Mouse (Mus musculus): ENCODE measurements around the gene Ranbp3.
"Not testable (repeated sequence)": the region's sequence is repeated elsewhere in the genome, so short reads cannot be mapped to it uniquely, and the experiment has no call there.

The Ranbp3 gene

DNA sequence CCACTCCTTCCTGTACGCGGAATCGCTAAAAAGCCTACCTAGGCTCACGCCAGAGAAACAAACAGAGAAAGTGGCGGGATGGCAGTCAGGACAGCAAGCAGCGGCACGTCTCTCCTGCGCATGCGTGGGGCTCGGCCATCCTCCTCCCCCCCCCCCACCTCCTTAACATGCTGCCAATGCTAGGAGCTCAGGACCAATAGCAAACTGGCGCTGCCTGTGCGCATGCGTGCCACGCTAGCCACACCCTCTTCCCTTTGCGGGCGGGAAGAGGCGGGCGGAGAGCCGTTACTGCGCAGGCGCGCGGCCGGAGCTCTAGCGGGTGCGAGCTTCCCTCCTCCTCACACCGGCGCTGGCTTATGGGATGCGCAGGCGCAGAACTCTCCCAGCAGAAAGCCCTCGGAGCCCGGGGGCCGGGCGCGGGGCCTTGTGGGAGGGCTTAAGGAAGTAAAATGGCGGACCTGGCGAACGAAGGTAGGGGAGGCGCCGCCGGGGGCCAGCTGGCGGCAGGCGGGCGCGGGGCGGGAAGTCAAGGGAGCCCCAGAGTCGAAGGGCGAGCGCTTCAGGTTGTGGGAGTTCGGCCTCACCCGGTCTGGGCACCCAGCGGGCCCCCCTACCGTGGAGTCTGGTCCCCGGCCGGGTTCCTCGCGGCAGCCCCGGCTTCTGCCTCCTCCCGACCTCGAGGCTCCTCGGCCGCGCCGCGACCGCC, at the start of gene Ranbp3:
Gene Ranbp3 (plus strand): TSS at position 354 of the 706 bp plus-strand sequence.
- DNase-seq (ENCODE audit: low spot score in 2 of 2): peak; percentile 98 to 99

DNA sequence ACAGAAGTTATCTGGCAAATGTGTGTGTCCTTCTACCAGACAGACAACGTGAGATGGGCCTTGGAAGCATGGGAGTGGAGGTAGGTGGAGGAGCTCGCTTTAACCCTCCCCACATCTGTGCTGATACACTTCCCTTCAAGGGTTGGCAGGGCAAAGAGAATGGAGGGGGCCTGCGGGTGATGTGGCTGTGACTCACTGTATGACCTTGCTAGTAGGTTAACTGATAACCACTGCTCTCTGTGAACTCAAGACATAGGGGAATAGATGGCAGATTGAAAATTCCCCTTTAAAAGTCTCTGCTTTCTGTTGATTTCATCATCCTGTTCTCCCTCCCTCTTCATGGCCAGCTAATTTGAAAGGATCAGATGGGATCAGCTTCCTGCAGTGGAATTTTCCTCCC, 47.6 kb upstream of the Ranbp3 start:
- no peak for DNase-seq (ENCODE audit: low spot score in 2 of 2)

DNA sequence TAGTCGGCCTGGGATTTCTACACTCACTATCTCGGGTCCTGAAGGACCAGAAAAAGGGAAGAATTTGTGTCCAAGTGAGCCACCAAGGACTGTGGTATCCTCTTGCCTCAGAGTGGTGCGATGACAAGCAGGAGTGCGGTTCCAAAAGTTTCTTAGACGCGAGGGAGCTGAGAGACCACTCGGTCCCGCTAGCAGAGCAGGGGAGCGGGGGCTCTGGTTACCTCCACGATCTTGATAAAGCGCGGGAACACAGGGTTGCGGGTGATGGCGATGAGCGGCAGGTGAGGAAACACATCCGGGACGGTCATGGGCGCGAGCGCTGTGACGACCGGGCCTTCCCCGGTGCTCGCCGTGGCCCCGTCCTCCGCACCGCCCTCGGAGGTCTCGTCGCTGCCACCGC, 46.8 kb upstream of the Ranbp3 start:
- no peak for DNase-seq (ENCODE audit: low spot score in 2 of 2)

DNA sequence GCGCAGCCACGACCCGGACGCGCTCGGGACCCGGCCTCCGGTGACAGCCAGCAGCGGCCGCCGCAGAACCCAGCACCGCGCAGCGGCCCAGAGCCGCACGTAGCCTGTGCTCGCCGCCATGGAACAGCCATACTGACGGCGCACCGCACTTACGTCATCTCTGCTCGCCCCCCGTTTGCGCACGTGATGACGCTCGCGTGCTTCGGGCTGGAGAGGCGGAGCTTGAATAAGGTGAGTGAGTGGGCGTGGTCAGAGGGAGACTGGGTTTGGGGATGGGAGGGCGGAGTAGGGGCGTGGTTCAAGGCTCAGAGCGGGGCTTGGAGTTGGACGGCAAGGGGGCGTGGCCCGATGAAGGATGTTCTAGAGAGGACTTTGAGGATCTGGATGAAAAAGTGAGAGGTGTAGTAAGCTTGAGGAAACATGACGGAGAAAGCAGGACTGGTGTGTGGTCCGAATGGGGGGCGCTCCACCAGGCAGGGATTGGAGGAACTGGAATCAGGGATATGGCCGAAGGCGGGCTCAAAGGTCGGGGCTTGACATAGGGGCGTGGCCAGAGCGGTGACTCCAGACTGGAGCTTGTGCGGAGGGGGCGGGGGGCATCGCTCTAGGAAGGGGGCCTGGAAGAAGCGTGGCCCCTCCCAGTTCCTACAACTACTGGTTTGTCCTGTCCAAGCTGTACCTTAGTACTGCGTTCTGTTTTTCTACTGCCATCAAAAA, 46.2 kb upstream of the Ranbp3 start, which contains the start of gene Lonp1:
Gene Lonp1 (minus strand): TSS at position 134 of the 717 bp plus-strand sequence.
- DNase-seq (ENCODE audit: low spot score in 2 of 2): peak; percentile 92 to 95

DNA sequence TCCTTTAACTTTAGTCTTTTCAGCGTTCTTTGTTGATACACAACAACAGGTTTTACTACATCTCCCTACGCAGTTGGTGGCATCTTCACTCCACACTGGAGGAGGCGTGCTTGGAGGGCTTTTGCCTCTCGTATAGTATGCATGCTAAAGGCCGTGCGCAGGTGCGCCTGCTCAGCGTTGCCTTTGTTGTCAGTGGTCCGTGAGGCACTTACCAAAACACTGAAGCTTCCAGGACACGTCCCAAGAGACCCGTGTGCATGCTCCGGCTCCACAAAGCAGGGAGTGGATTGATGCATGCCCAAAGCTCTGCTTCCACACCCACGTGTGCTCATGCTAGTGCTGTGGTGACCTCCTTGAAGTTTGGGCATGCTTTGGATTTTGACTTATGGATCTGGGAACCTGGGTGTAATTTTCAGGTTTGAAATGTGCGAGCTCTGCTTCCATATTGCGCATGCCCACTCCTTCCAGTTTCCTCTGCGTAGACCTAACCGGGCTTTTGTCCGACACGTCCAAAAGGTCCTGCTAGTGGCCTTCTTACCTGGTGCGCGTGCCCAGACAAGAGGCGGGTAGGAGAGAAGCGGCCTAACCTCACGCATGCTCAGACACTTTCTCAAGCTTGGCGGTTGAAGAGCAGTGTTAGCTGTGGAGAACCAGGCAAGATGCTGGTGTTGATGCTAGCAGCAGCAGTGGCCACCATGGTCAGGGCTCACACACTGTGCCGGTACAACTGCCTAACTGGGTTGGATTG, 45.4 kb upstream of the Ranbp3 start, which contains the start of gene Catsperd:
Gene Catsperd (plus strand): TSS at position 614 of the 748 bp plus-strand sequence.
- DNase-seq (ENCODE audit: low spot score in 2 of 2): peak in 1 of 2 experiments; percentile 7

DNA sequence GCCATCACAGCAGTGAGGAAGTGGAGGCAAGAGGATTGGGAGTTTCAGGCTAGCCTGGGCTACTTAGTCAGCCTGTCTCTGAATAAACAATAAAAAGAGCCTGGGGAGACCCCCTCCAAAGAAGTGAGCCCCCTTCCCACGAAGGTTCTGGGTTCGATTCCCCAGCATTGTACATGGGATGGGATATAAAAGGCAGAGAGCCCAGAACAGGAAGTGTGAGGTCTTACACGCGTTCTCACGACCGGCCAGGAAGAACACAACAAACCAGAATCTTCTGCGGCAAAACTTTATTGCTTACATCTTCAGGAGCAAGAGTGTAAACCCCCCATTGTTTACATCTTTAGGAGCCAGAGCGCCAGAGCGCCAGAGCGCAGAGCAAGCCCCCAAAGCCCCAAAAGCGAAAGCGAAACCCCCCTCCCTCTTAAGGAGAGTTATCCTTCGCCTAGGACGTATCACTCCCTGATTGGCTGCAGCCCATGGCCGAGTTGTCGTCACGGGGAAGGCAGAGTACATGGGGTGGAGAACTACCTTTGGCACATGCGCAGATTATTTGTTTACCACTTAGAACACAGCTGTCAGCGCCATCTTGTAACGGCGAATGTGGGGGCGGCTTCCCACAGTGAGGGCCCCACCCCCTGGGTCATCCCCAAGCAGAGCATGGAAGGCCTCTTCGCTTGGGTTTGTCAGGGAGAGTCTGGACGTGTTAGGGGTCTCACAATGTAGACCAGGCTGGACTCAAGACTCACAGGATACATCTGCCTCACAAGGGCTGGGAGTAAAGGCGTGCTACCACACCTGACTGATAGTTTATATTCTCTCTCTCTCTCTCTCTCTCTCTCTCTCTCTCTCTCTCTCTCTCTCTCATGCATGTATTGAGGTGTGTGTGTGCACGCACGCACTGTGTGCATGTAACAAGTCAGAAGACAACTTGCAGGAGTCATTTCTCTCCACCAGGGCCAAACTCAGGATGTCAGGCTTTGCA, 43.0 kb upstream of the Ranbp3 start:
- DNase-seq (ENCODE audit: low spot score in 2 of 2): not testable (repeated sequence)

DNA sequence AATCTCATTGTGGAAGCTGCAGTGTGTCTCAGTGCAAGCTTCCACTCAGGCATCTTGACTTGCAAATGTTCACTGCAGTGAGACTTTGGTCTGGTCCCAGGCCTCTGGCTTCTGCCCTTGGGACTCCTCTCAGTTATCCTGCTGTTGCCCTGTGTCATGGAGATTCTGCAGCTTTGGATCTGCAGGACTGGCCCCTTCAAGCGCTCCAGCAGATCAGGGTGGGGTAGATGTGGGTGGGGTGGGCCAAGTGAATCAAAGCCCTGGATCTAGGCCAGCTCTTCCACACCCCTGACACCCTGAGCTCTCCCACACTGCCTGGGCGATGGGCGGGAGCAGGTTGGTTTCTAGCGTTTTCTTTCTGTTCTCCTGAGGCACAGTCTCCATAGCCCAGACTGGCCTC, 41.3 kb upstream of the Ranbp3 start:
- DNase-seq (ENCODE audit: low spot score in 2 of 2): no peak

DNA sequence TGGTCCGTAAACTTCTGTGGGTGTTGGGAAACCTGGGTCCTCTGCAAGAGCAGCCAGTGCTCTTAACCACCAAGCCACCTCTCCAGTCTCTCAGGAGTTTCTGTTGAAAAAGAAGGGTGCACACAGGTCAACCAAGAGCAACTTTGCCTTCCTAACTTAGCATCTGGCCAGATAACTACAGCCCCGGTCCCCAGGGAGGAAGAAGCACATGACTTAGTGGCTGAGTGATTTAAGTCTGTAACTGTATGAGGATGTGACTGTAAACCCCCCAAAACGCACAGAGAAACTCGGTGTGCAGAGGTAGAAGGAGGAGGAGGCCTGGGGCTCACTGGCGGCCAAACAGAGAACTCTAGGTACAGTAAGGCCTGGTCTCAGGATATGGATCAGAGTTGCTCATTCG, 39.1 kb upstream of the Ranbp3 start:
- no peak for DNase-seq (ENCODE audit: low spot score in 2 of 2)

DNA sequence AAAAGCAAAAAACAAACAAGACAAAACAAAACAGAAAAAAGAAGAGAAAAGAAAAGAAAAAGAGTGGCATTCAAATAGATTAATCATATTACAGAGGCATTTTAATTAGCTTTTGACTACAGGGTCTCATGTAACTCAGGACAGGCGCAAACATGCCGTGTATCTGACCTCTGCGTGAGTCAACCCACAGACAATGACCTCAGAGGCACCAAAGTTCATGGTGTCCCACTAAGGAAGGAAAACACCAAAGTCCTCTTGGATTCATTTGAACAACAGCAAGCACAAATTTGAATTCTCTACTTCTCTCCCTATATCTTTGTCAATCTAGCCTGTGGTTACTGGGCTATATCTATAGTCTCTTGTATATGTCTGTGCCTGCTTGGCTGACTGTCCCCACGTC, 29.9 kb upstream of the Ranbp3 start:
- no peak for DNase-seq (ENCODE audit: low spot score in 2 of 2)

DNA sequence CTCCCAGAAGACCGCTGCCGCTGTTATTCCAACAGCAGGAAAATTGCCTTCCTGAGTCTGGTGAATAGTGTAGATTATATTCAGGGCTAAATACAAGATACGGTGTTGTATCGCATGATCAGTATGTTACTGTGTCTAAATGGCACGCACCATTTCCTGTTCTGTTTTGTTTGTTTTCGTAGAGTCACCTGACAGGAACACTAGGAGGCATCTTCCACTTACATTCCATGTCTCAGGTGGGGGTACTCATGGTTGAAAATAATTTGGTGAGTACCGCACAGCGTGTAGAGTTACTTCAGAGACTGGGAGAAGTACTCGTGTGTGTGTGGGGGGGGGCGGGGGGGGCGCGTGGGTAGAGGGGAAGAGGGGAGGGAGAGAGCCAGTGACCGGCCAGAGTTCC, 25.5 kb upstream of the Ranbp3 start:
- DNase-seq (ENCODE audit: low spot score in 2 of 2): no peak

DNA sequence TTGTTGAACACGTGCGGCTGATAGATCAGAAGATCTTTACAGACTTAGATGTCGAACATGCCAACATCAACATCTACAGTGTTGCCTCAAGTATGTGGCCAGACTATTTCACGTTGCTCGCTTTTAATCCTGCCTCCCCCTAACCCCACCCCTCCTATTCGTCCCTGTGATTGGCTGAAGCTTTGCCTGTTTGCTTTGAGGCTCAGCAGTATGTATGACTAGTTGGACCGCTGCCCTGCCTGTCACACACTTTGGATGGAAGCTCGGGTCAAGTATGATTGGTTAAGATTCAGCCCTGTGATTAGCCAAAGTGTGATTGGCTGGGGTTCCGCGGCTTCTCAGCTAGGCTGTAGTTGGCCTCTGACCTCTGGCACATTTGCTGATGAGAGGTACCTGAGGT, 21.3 kb upstream of the Ranbp3 start:
- no peak for DNase-seq (ENCODE audit: low spot score in 2 of 2)

DNA sequence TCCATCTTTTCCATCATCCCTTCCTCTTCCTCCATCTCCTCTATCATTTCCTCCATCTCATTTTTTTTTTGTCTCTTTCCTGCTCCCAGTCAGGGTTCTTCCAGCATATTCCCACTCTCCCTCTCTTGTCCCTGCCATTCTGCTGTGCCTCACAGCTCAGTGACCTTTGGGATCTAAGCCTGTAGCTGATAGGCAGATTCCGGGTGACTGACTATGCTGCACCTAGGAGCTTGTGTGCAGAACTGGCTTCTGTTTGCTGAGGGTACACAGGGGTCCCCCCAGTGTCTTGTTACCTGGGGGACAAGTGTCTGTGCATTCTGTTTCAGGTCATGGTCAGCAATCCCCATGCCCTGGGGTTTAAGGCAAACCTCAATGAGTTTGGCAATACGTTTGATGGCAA, 18.3 kb upstream of the Ranbp3 start:
- no peak for DNase-seq (ENCODE audit: low spot score in 2 of 2)

DNA sequence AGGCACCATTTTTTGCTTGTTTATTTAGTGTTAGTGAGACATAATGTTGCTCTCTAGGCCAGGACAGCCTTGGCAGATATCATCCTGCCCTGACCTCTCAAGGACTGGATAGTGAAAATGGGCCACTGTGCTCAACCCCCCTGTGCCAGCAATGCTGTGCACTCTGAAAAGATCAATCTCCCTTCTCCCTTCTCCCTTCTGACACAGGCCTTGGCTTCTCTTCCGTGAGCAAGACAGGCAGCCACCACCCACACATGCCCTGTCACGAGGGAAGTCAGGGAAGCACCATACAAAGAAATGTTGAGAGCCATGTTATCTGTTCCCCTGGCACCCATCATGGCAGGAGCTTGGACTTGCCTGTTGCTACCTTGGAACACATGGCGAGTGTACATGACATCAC, 17.8 kb upstream of the Ranbp3 start:
- DNase-seq (ENCODE audit: low spot score in 2 of 2): no peak

DNA sequence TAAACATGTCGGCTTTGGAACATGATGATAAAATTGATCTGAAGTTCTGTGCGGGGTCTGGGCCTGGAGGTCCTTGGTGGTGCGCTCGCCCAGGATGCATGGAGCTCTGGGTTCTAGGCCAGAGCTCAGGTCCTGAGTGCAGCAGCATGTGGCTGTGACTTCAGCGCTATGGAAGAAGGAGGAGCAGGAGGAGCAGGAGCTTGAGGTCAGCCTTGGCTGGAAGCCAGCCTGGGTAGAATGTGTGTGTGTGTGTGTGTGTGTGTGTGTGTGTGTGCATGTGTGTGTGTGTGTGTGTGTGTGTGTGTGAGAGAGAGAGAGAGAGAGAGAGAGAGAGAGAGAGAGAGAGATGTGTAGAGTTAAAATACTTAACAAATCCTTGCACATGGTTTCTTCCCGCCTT, 16.9 kb upstream of the Ranbp3 start:
- no peak for DNase-seq (ENCODE audit: low spot score in 2 of 2)

DNA sequence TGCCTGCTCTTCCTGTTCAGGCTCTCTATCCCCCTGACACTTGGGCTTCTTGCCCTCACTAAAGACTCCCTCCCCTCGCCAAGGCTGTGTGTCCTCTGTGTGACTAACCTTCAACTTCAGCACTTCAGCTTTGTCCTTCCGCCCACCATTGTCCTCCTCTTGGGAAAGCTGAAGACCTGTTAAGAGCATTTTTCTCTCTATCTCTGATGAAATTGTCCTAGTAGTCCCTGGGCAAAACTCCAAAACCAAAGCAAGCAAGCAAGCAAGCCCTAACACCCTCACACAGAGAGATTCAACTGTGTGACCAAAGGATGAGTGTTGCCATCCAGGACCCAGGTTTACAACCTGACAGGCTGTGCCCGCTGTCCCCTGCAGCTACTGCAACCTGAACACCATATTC, 9.4 kb upstream of the Ranbp3 start:
- DNase-seq (ENCODE audit: low spot score in 2 of 2): no peak

DNA sequence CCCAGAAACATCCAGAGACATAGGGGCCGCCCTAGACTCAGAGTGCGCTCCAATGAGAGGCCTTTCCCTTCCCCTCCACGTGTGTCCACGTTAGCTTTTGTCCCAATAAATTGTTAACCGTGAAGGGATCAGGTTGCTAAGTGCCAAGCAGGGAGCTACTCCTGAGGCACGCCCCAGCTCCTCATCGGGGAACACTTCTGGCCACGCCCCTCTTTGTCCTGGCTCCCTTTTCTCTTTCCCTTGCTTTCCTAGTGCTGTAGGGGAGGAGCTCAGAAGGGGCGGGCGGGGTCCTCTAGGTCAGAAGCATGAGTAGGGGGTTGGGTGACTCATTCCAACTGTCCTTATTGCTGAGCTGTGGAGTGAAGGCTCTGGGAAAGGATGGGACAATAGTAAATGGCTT, 8.8 kb upstream of the Ranbp3 start:
- DNase-seq (ENCODE audit: low spot score in 2 of 2): no peak

DNA sequence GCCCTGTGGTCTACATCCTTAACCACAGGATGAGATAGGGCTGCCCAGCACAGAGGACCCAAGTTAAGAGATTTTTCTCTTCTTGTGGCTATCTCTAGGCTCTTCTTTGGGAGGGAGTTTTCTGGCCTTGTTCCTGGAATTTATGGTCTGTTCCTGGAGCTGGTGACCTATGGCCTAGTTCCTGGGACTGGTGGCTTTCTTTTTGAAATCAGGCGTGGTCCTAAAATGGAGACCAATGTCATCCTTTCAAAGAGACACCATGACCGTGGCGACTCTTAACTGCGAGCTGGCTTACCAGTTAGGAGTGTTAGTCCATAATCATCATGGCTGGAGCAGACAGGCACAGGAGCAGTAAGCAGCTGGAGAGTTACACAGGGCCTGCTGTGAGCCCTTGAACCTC, 6.7 kb upstream of the Ranbp3 start:
- no peak for DNase-seq (ENCODE audit: low spot score in 2 of 2)

DNA sequence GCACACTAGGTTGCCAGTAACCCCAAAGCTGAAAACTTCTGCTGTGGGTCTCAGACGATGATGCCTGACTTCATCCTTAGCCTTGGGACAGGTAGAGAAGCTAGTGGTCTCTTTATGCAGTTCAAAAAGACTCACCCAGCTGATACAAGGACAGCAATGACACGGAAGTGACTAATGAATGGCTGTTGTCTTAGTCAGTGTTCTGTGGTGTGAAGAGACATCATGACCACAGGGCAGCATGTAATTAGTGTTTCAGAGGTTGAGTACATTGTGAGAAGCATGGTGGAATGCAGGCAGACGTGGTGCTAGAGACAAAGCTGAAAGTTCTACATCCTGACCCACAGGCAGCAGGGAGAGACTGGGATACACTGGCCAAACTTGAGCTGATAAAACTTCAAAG, 5.5 kb upstream of the Ranbp3 start:
- DNase-seq (ENCODE audit: low spot score in 2 of 2): no peak

DNA sequence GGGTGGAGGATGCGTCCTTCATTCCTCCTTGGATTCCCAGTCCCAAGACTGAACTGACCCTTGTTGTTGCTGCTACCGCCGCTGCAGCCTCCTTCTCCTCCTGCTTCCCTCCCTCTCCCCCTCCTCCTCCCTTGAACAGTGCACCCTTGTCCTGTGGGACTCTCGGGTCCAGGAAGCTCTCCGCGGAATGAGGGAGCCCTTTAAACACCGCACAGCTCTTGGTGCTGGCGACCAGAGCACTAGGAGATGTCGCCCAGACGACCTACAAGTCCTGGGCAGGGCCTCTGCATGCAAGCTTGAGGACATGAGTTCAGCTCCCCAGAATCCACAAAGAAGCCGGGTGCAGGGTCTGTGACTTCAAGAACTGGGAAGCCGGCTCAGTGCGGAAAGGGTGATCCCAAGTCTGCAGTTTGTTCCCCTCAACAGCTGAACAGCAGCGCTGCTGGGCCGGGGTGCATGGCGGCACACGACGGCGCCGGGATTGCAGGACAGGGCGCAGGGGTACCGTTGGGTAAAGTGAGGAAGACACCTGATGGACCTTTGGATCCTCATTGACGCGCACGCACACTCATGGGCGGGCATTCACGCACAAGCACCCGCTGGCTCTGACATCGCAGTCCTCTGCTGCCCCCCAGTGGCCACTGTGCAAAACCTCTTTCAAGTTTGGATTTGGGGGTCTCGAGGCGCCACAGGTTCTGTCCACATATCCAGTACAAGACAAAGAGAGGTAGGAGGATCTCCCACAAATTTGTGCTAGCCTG, 4.5 kb upstream of the Ranbp3 start:
- peak; percentile 56 to 77 for DNase-seq (ENCODE audit: low spot score in 2 of 2)

DNA sequence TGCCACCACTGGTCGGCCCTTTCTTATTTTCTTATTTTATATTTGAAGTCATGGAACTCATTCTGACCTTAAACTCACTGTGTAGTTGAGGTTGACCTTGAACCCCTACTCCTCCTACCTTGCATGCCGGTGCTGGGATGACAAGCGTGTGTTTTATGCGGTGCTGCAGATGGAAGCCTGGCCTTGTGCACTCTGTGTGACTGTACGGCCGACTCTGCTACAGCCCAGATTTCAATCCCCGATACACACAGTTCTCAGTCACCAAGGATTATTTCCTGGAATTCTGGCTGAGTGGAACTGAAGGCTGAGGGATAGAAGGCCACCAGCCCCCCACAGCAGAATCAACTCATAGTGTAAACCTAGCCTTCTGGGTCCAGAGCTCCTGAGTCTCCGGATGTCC, 3.3 kb upstream of the Ranbp3 start:
- DNase-seq (ENCODE audit: low spot score in 2 of 2): no peak

Data from frontal cortex, postnatal 14 days (tissue).